Mouse (Mus musculus): Measurements from ENCODE around the gene Fam167b. TPM values are rescaled to one million over a fixed set of nuclear protein-coding genes. Genes with fewer than 3 reads are reported as not detected.

The Fam167b gene
- polyA plus RNA-seq (2017; shearing (Covaris generic)), result 0.98 TPM

DNA sequence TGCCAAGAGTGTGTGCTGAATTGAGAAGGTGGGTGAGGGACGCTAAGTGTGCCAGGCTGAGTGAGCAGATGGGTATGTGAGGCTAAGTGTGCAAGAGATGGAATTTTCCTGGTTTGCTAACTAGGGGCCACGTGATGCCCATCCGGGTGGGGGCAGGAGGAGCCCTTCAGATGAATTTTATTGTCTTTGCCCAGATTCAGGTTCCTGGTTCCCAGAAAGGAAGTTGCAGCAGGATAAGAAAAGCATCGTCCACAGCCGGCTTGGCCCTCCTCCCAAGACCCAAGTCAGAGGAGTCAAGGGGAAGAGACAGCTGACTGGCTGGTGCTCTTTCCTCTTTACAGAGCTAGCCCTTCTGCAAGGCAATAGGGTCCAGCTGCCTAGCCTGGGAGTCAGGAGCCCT is at the start of gene Fam167b:
Gene Fam167b (minus strand): TSS at position 84 of the 400 bp plus-strand sequence.

GRCm38 (mm10) chr4:129623681-129624091 is 45.3 kb upstream of the Fam167b start, which contains the start of gene Ccdc28b:
Gene Ccdc28b, minus strand, starts transcription at chr4:129623947.

GRCm38 (mm10) chr4:129618786-129619691 is 40.7 kb upstream of the Fam167b start, which contains the start of gene Iqcc:
Gene Iqcc, minus strand, starts transcription at chr4:129619099.

DNA sequence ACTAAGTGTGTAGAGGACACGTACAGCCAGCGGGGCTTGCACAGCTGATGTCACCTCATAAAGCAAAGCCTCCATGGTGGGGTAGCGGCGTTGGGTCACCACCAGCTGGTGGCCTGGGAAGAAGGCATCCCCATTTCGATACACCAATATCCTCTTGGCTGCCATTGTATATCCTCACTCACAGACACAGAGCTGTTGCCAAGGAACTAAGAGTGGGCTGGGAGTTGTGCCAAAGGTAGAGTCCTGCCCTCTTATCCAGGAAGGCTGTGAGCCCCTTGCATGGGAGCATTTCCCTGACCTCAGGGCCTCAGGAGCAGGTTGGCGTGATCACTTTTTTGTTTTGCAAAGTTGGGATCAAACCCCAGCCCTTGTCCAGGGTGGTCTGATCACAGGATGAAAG is 35.7 kb upstream of the Fam167b start, which contains the start of gene Dcdc2b:
Gene Dcdc2b (minus strand): TSS at position 165 of the 400 bp plus-strand sequence.

GRCm38 (mm10) chr4:129600233-129601158 is 22.1 kb upstream of the Fam167b start, which contains the start of the genes Eif3i and Tmem234:
Gene Eif3i, minus strand, starts transcription at chr4:129600648.
Gene Tmem234, plus strand, starts transcription at chr4:129600668.

DNA sequence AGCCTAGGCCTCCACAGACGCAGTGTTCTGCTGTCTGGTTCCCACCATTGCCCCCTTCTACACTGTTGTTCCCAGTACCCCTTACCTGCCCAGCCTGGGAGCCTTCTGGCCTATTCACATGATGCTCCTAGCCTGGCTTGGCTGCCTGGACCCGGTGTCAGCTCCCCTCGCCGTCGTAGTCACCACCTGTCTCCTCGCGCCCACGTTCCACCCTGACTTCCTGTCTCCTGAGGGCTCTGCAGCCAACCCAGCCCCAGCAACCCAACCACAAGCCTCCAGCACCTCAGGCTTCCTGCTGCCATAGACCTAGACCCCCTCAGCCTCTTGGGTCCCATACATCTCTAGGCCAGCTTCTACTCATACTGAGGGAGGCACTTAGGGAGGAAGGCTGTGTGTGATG is 4.9 kb downstream of the Fam167b start, which contains the start of gene Lck:
Gene Lck (minus strand): TSS at position 212 of the 400 bp plus-strand sequence.

DNA sequence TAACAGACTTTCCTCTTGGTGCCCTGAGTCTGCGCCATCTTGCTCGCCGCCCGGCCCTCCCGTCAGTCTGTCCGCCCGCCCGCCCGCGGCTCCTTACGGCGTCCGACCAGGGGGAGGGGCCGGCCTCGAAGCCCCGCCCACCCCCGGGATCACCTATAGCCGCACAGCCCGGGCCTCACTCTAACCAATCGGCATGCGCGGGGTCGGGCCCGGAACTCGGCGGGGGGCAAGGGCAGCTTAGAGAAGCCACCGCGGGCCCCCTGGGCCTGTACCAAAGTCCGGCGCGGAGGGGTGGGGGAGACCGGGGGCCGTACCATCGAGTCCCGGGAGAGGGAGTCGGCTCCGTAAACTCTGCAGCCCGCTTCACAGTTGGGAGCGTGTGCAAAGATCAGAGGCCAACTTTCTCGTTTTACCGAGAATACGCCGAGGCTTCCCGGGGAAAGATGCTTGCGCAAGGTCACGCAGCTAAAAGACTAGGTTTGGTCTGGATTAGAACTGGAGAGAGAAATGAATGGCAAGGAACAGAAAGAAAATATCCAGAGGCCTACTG is 35.7 kb downstream of the Fam167b start, which contains the start of gene Hdac1:
Gene Hdac1 (minus strand): TSS at position 122 of the 550 bp plus-strand sequence.

Other genes with a start within 250 kb of the Fam167b start
- gene Rbbp4, start 243.2 kb downstream of the Fam167b start, polyA plus RNA-seq (2017; shearing (Covaris generic)), result 395 TPM
- gene Zbtb8os, start 242.9 kb downstream of the Fam167b start, polyA plus RNA-seq (2017; shearing (Covaris generic)), result 79.4 TPM
- 14.4 TPM for gene Zbtb8a, start 200.4 kb downstream of the Fam167b start, polyA plus RNA-seq (2017; shearing (Covaris generic))
- 0.20 TPM for gene Zbtb8b, start 137.7 kb downstream of the Fam167b start, polyA plus RNA-seq (2017; shearing (Covaris generic))
- gene Bsdc1, start 117.0 kb downstream of the Fam167b start, polyA plus RNA-seq (2017; shearing (Covaris generic)), result 45.1 TPM
- gene Tssk3, start 87.5 kb downstream of the Fam167b start, polyA plus RNA-seq (2017; shearing (Covaris generic)), result not detected
- gene Fam229a, start 87.4 kb downstream of the Fam167b start, polyA plus RNA-seq (2017; shearing (Covaris generic)), result not detected
- 13.5 TPM for gene Marcksl1, start 65.0 kb downstream of the Fam167b start, polyA plus RNA-seq (2017; shearing (Covaris generic))
- gene Hdac1, start 35.8 kb downstream of the Fam167b start, polyA plus RNA-seq (2017; shearing (Covaris generic)), result 379 TPM
- 1,731 TPM for gene Lck, start 4.9 kb downstream of the Fam167b start, polyA plus RNA-seq (2017; shearing (Covaris generic))
- gene Eif3i, start 22.1 kb upstream of the Fam167b start, polyA plus RNA-seq (2017; shearing (Covaris generic)), result 188 TPM
- 244 TPM for gene Tmem234, start 22.1 kb upstream of the Fam167b start, polyA plus RNA-seq (2017; shearing (Covaris generic))
- gene Dcdc2b, start 35.7 kb upstream of the Fam167b start, polyA plus RNA-seq (2017; shearing (Covaris generic)), result 9.3 TPM
- gene Iqcc, start 40.5 kb upstream of the Fam167b start, polyA plus RNA-seq (2017; shearing (Covaris generic)), result 46.3 TPM
- gene Ccdc28b, start 45.4 kb upstream of the Fam167b start, polyA plus RNA-seq (2017; shearing (Covaris generic)), result 55.1 TPM
- gene Txlna, start 62.5 kb upstream of the Fam167b start, polyA plus RNA-seq (2017; shearing (Covaris generic)), result 96.9 TPM
- 25.8 TPM for gene Kpna6, start 94.2 kb upstream of the Fam167b start, polyA plus RNA-seq (2017; shearing (Covaris generic))
- gene Tmem39b, start 118.3 kb upstream of the Fam167b start, polyA plus RNA-seq (2017; shearing (Covaris generic)), result 24.0 TPM
- 49.4 TPM for gene Khdrbs1, start 163.8 kb upstream of the Fam167b start, polyA plus RNA-seq (2017; shearing (Covaris generic))
- gene Ptp4a2, start 232.7 kb upstream of the Fam167b start, polyA plus RNA-seq (2017; shearing (Covaris generic)), result 290 TPM